Mouse (Mus musculus): Measurements from ENCODE around the gene Scd3. TPM values are rescaled to one million over a fixed set of nuclear protein-coding genes. Genes with fewer than 3 reads are reported as not detected.

Scd3 gene
- 0.62 and 1.4 TPM in 2 replicates for polyA plus RNA-seq (2016; fragmentation: Nextera tagmentation; extraction: Ambion mirVana)

DNA sequence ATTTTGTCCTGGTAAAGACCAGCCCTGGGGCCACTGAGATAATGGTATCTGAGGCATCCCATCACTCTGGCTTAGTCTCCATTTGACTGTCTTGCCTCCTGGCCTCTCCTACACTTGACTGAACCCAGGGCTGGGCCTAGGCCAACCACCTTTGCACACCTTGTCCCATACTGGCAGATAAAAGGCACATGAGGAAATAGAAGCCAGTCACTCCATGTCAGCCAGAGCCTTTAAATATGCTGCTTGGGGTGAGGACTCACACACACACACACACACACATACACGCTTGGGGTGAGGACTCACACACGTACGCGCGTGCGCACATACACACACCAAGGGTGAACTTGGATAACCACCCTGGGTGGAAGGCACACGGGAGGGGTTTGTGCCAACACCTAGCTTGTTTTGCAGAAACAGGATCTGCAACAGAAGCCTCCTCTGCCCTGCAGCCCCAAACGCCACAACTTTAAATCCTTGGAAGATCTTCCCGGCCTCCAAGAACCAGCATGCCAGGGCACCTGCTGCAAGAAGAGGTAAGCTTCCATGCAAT is at the start of gene Scd3:
Gene Scd3, plus strand, starts transcription at position 255 of the 550 bp plus-strand sequence.
- no peak for ATAC-seq (ENCODE audit: low FRiP score, low read depth)

DNA sequence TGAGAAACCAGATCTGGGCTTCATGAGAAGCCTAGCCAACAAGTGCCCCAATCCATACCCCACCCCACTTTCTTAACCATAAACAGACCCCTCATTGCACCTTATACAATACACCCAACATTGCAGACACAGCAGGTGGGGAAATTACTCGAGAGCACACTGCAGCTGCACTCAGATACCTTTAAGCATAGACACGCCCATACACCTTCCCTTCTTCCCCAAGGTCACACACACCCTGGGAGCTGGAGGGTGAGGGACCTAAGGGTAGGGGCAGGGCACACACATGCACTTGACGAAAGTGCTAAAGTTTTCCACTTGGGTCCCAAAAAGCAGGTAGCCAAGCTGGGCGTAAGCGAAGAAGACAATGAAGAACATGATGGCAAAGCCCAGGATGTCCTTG is 49.3 kb upstream of the Scd3 start:
- Histone ChIP-seq H3K4me2 (replicated peaks) (no peak overlapping the region), H3K9me3 (no peaks in the 10 kb centered on the region), H3K27me3 (peaks cover 23% of the 10 kb centered on the region), H3K4me1 (no peaks in the 10 kb centered on the region), H3K36me3 (no peaks in the 10 kb centered on the region), H3K27ac (replicated peaks) (no peak overlapping the region), H3K9ac (replicated peaks) (no peak overlapping the region), H3K4me3 (no peak overlapping the region)
- no peak for ATAC-seq (ENCODE audit: low FRiP score, low read depth)
- WGBS, result 92% methylated on average over 5 of the region's 5 CpGs

More for the DNA sequence above, at the start of gene Scd3:
- no peak within 1 kb of the TSS for H3K4me2 ChIP-seq (replicated peaks)
- H3K27ac ChIP-seq (replicated peaks), result no peak within 1 kb of the TSS
- H3K9me3 ChIP-seq, result no peaks in the 10 kb centered on the region
- 95% methylated on average over 9 of the region's 9 CpGs for WGBS
- H3K27me3 ChIP-seq, result no peaks in the 10 kb centered on the region
- H3K36me3 ChIP-seq, result no peaks in the 10 kb centered on the region
- no peaks in the 10 kb centered on the region for H3K4me1 ChIP-seq
- no peak within 1 kb of the TSS for H3K4me3 ChIP-seq
- no peak within 1 kb of the TSS for H3K9ac ChIP-seq (replicated peaks)

GRCm38 (mm10) chr19:44157005-44157404 is 46.1 kb upstream of the Scd3 start:
- no peaks in the 10 kb centered on the region for H3K9me3 ChIP-seq
- no peaks in the 10 kb centered on the region for H3K4me1 ChIP-seq
- H3K27ac ChIP-seq (replicated peaks), result no peak overlapping the region
- H3K9ac ChIP-seq (replicated peaks), result no peak overlapping the region
- 95% methylated on average over 10 of the region's 10 CpGs for WGBS
- H3K27me3 ChIP-seq, result peaks cover 16% of the 10 kb centered on the region; the same call in 1 of the 2 replicates
- ATAC-seq (ENCODE audit: low FRiP score, low read depth), result no peak
- no peak overlapping the region for H3K4me3 ChIP-seq
- no peaks in the 10 kb centered on the region for H3K36me3 ChIP-seq
- H3K4me2 ChIP-seq (replicated peaks), result no peak overlapping the region

DNA sequence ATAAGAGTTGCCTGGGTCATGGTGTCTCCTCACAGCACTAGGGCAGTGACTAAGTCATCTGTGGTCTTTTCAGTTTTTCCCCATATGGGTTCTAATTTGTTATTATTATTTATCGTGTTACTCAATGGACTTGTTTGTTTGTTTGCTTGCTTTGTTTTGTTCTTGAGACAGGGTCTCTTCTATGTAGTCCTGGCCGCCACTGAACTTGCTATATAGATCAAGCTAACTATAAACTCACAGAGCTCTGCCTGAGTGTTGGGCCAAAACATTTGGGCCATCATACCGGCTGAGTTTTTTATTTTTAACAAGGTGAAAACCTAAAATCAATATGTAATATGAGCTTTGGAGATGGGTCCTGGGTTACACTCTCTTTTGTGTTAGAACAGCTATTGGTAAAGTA is 43.7 kb upstream of the Scd3 start:
- H3K9ac ChIP-seq (replicated peaks), result no peak overlapping the region
- H3K4me2 ChIP-seq (replicated peaks), result no peak overlapping the region
- no peak for ATAC-seq (ENCODE audit: low FRiP score, low read depth)
- H3K36me3 ChIP-seq, result no peaks in the 10 kb centered on the region
- WGBS, result 86% methylated on average over 3 of the region's 3 CpGs
- no peak overlapping the region for H3K27ac ChIP-seq (replicated peaks)
- no peak overlapping the region for H3K4me3 ChIP-seq
- no peaks in the 10 kb centered on the region for H3K4me1 ChIP-seq
- no peaks in the 10 kb centered on the region for H3K9me3 ChIP-seq
- peaks cover 9% of the 10 kb centered on the region; the same call in 1 of the 2 replicates for H3K27me3 ChIP-seq

DNA sequence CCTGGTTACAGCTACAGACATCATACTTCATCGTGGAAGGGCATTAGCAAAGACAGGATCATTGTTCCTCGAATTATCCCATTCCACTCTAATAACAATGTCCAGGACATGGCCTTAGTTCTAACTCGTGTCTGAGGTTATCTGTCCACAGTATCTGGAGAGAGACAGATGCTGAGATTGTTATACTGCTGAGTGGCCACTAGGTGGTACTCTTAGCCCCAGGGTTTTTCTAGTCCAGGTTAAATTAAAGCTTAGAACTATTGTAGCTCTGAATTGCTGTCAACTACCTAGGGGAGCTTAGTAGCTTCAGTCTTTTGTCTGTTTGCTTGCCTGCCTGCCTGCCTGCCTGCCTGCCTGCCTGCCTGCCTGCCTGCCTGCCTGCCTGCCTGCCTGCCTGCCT is 41.6 kb upstream of the Scd3 start:
- no peaks in the 10 kb centered on the region for H3K4me1 ChIP-seq
- H3K27me3 ChIP-seq, result 0 out of 2 replicates have a peak, but pooled peaks cover 5% of the 10 kb centered on the region
- ATAC-seq (ENCODE audit: low FRiP score, low read depth), result no peak
- H3K4me2 ChIP-seq (replicated peaks), result no peak overlapping the region
- no peaks in the 10 kb centered on the region for H3K9me3 ChIP-seq
- H3K27ac ChIP-seq (replicated peaks), result no peak overlapping the region
- H3K4me3 ChIP-seq, result no peak overlapping the region
- 15% methylated on average over 3 of the region's 3 CpGs for WGBS
- H3K36me3 ChIP-seq, result no peaks in the 10 kb centered on the region
- H3K9ac ChIP-seq (replicated peaks), result no peak overlapping the region

GRCm38 (mm10) chr19:44174835-44175234 is 28.2 kb upstream of the Scd3 start:
- peaks cover 13% of the 10 kb centered on the region for H3K9me3 ChIP-seq
- H3K4me3 ChIP-seq, result no peak overlapping the region
- H3K36me3 ChIP-seq, result no peaks in the 10 kb centered on the region
- H3K9ac ChIP-seq (replicated peaks), result no peak overlapping the region
- WGBS, result 72% methylated on average over 8 of the region's 8 CpGs
- ATAC-seq (ENCODE audit: low FRiP score, low read depth), result no peak
- H3K27ac ChIP-seq (replicated peaks), result no peak overlapping the region
- peaks cover 3% of the 10 kb centered on the region; the same call in 1 of the 2 replicates for H3K27me3 ChIP-seq
- H3K4me2 ChIP-seq (replicated peaks), result no peak overlapping the region
- H3K4me1 ChIP-seq, result no peaks in the 10 kb centered on the region

GRCm38 (mm10) chr19:44176741-44177140 is 26.3 kb upstream of the Scd3 start:
- H3K27me3 ChIP-seq, result peaks cover under 1% of the 10 kb centered on the region; the same call in 1 of the 2 replicates
- WGBS, result 86% methylated on average over 3 of the region's 3 CpGs
- no peak for ATAC-seq (ENCODE audit: low FRiP score, low read depth)
- no peak overlapping the region for H3K27ac ChIP-seq (replicated peaks)
- no peaks in the 10 kb centered on the region for H3K4me1 ChIP-seq
- H3K36me3 ChIP-seq, result no peaks in the 10 kb centered on the region
- no peak overlapping the region for H3K4me3 ChIP-seq
- no peak overlapping the region for H3K9ac ChIP-seq (replicated peaks)
- H3K4me2 ChIP-seq (replicated peaks), result no peak overlapping the region
- peaks cover 13% of the 10 kb centered on the region for H3K9me3 ChIP-seq

DNA sequence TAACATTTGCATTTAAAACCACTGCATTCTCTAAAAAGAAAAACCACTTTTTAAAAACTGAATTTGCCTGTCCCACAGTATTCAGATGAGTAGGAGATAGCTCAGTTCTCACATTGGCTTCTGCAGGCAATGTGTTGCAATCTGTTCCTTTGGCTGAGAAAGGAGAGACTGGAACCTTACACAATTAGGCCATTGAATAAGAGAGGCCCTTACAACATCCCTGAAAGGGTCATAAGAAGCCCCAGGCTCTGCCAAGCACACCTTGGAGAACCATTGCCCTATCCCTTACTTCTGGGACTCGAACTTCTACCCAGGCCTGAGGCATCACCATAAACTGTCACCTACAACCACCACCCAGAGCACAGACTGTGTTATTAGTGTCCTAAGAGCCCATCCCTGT is 22.6 kb upstream of the Scd3 start:
- Histone ChIP-seq H3K4me3 (no peak overlapping the region), H3K36me3 (no peaks in the 10 kb centered on the region), H3K27me3 (no peaks in the 10 kb centered on the region), H3K9me3 (peaks cover 6% of the 10 kb centered on the region; the same call in 1 of the 2 replicates), H3K4me1 (no peaks in the 10 kb centered on the region), H3K27ac (replicated peaks) (no peak overlapping the region), H3K4me2 (replicated peaks) (no peak overlapping the region), H3K9ac (replicated peaks) (no peak overlapping the region)
- no peak for ATAC-seq (ENCODE audit: low FRiP score, low read depth)
- WGBS, result 94% methylated on average over 1 of the region's 1 CpGs

- Histone ChIP-seq H3K4me2 (replicated peaks) (no peak overlapping the region), H3K27ac (replicated peaks) (no peak overlapping the region), H3K27me3 (no peaks in the 10 kb centered on the region), H3K4me1 (no peaks in the 10 kb centered on the region), H3K4me3 (no peak overlapping the region), H3K9ac (replicated peaks) (no peak overlapping the region), H3K36me3 (no peaks in the 10 kb centered on the region), H3K9me3 (no peaks in the 10 kb centered on the region)
- WGBS, result 83% methylated on average over 3 of the region's 3 CpGs
- no peak for ATAC-seq (ENCODE audit: low FRiP score, low read depth)
Measured at GRCm38 (mm10) chr19:44183968-44184367, 19.1 kb upstream of the Scd3 start.

- H3K4me1 ChIP-seq, result no peaks in the 10 kb centered on the region
- no peaks in the 10 kb centered on the region for H3K36me3 ChIP-seq
- H3K27ac ChIP-seq (replicated peaks), result no peak overlapping the region
- H3K27me3 ChIP-seq, result peaks cover 15% of the 10 kb centered on the region; the same call in 1 of the 2 replicates
- ATAC-seq (ENCODE audit: low FRiP score, low read depth), result no peak
- 92% methylated on average over 4 of the region's 4 CpGs for WGBS
- H3K9ac ChIP-seq (replicated peaks), result no peak overlapping the region
- no peaks in the 10 kb centered on the region for H3K9me3 ChIP-seq
- H3K4me3 ChIP-seq, result no peak overlapping the region
- H3K4me2 ChIP-seq (replicated peaks), result no peak overlapping the region
Measured at GRCm38 (mm10) chr19:44189056-44189455, 14.0 kb upstream of the Scd3 start.

GRCm38 (mm10) chr19:44192342-44192741 is 10.7 kb upstream of the Scd3 start, which contains the start of gene Pkd2l1:
Pkd2l1 (minus strand) TSS chr19:44192442.
- no peak for ATAC-seq (ENCODE audit: low FRiP score, low read depth)
- no peak within 1 kb of the TSS for H3K27ac ChIP-seq (replicated peaks)
- WGBS, result 40% methylated on average over 3 of the region's 3 CpGs

GRCm38 (mm10) chr19:44193906-44194305 is 9.2 kb upstream of the Scd3 start:
- WGBS, result 88% methylated on average over 7 of the region's 7 CpGs
- Histone ChIP-seq H3K9ac (replicated peaks) (no peak overlapping the region), H3K36me3 (no peaks in the 10 kb centered on the region), H3K9me3 (no peaks in the 10 kb centered on the region), H3K27ac (replicated peaks) (no peak overlapping the region), H3K4me3 (no peak overlapping the region), H3K4me1 (no peaks in the 10 kb centered on the region), H3K4me2 (replicated peaks) (no peak overlapping the region), H3K27me3 (peaks cover 17% of the 10 kb centered on the region; the same call in 1 of the 2 replicates)
- ATAC-seq (ENCODE audit: low FRiP score, low read depth), result no peak

More at GRCm38 (mm10) chr19:44192342-44192741, 10.7 kb upstream of the Scd3 start, which contains the start of gene Pkd2l1:
- Histone ChIP-seq H3K4me2 (replicated peaks) (no peak within 1 kb of the TSS), H3K4me1 (no peaks in the 10 kb centered on the region), H3K4me3 (no peak within 1 kb of the TSS), H3K9me3 (no peaks in the 10 kb centered on the region), H3K36me3 (no peaks in the 10 kb centered on the region), H3K27me3 (peaks cover 17% of the 10 kb centered on the region; the same call in 1 of the 2 replicates), H3K9ac (replicated peaks) (no peak within 1 kb of the TSS)

GRCm38 (mm10) chr19:44195138-44195537 is 7.9 kb upstream of the Scd3 start:
- Histone ChIP-seq H3K4me3 (no peak overlapping the region), H3K4me2 (replicated peaks) (no peak overlapping the region), H3K36me3 (no peaks in the 10 kb centered on the region), H3K27ac (replicated peaks) (no peak overlapping the region), H3K4me1 (no peaks in the 10 kb centered on the region), H3K27me3 (peaks cover 17% of the 10 kb centered on the region; the same call in 1 of the 2 replicates), H3K9me3 (no peaks in the 10 kb centered on the region), H3K9ac (replicated peaks) (no peak overlapping the region)
- 10% methylated on average over 7 of the region's 7 CpGs for WGBS
- ATAC-seq (ENCODE audit: low FRiP score, low read depth), result no peak

Data from midbrain, embryonic 12.5 days (tissue).